Mouse (Mus musculus): ENCODE data around the gene D630003M21Rik.

DNA sequence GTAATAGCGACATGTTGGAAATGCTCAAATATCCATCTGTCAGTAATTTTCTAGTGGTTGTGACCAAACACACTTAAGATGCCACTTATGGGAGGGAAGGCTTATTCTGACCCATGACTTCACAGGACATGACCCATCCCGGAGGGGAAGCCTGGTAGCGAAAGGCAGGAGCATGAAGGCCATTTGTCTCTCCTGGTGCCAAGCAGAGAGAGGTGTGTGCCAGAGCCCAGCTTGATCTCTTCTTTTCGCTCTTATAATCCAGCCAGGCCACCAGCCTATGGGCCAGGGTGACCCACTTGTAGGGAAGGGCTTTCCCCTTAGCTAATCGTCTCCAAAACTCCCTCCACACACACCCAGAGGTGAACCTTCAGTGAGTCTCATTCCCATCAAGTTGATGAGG lies 9.1 kb upstream of the D630003M21Rik start:
- no peak for TF ChIP-seq CTCF (IDR thresholded peaks at IDR 0.05; ENCODE audit: low read depth)
- no peak for TF ChIP-seq EP300 (optimal IDR thresholded peaks at IDR 0.05)
